Mouse (Mus musculus): Measurements from ENCODE around the gene Xpr1. TPM values are rescaled to one million over a fixed set of nuclear protein-coding genes. Genes with fewer than 3 reads are reported as not detected.

Gene Xpr1
- polyA plus RNA-seq, 2 experiments = 2.4 to 4.2 TPM

GRCm38 (mm10) chr1:155283808-155284207, 133.4 kb downstream of the Xpr1 start:
- Histone ChIP-seq H3K27me3 (ENCODE audit: control insufficient read depth, insufficient read depth, low read length) (no peaks in the 10 kb centered on the region), H3K4me2 (ENCODE audit: low read depth) (no peak overlapping the region), H3K4me1 (replicated peaks; ENCODE audit: control insufficient read depth in 2 of 2, insufficient read depth in 2 of 2, low read length in 1 of 2) (peaks cover 0 to 5% of the 10 kb centered on the region in 2 experiments; a peak in 2 of 4 replicates), H3K4me3 (ENCODE audit: insufficient read depth in 1 of 2, low read depth in 2 of 2, low read length in 2 of 2) (no peak overlapping the region), H3K36me3 (replicated peaks; ENCODE audit: control insufficient read depth, insufficient read depth, low read depth) (peaks cover 3% of the 10 kb centered on the region; the same call in 1 of the 2 replicates), H3K9ac (replicated peaks) (no peak overlapping the region), H3K9me3 (ENCODE audit: control insufficient read depth, low read length) (no peaks in the 10 kb centered on the region), H3K27ac (no peak overlapping the region)
- no peak for DNase-seq (ENCODE audit: low read depth in 3 of 3, low spot score in 3 of 3)
- TF ChIP-seq EP300 (IDR thresholded peaks at IDR 0.05; ENCODE audit: low read depth) (no peak), CTCF (IDR thresholded peaks at IDR 0.05; ENCODE audit: low read depth) (no peak)
- no peak for ATAC-seq (ENCODE audit: insufficient read depth)
- WGBS (ENCODE audit: insufficient replicate concordance) = 56% methylated on average over 7 of the region's 7 CpGs

GRCm38 (mm10) chr1:155281003-155281793, 136.0 kb downstream of the Xpr1 start:
- no peak overlapping the region for H3K4me2 ChIP-seq (ENCODE audit: low read depth)
- H3K4me1 ChIP-seq (replicated peaks; ENCODE audit: control insufficient read depth in 2 of 2, insufficient read depth in 2 of 2, low read length in 1 of 2) = peaks cover 6 to 17% of the 10 kb centered on the region in 2 experiments; a peak in 3 of 4 replicates
- H3K27ac ChIP-seq = no peak overlapping the region
- ATAC-seq (ENCODE audit: insufficient read depth) (peak; percentile 47; the same call in 1 of the 2 replicates), DNase-seq (ENCODE audit: low read depth in 3 of 3, low spot score in 3 of 3) (peak; percentile 43 to 50 (median 46))
- TF ChIP-seq CTCF (IDR thresholded peaks at IDR 0.05; ENCODE audit: low read depth) (peak; percentile 90), EP300 (IDR thresholded peaks at IDR 0.05; ENCODE audit: low read depth) (no peak)
- WGBS (ENCODE audit: insufficient replicate concordance) = 60% methylated on average over 18 of the region's 18 CpGs
- peaks cover 3% of the 10 kb centered on the region; the same call in 1 of the 2 replicates for H3K36me3 ChIP-seq (replicated peaks; ENCODE audit: control insufficient read depth, insufficient read depth, low read depth)
- H3K4me3 ChIP-seq (ENCODE audit: insufficient read depth in 1 of 2, low read depth in 2 of 2, low read length in 2 of 2) = no peak overlapping the region
- no peak overlapping the region for H3K9ac ChIP-seq (replicated peaks)
- no peaks in the 10 kb centered on the region for H3K27me3 ChIP-seq (ENCODE audit: control insufficient read depth, insufficient read depth, low read length)
- no peaks in the 10 kb centered on the region for H3K9me3 ChIP-seq (ENCODE audit: control insufficient read depth, low read length)

GRCm38 (mm10) chr1:155280306-155280705, 136.9 kb downstream of the Xpr1 start:
- no peak for ATAC-seq (ENCODE audit: insufficient read depth)
- H3K9me3 ChIP-seq (ENCODE audit: control insufficient read depth, low read length) = no peaks in the 10 kb centered on the region
- TF ChIP-seq CTCF (IDR thresholded peaks at IDR 0.05; ENCODE audit: low read depth) = no peak
- no peak for TF ChIP-seq EP300 (IDR thresholded peaks at IDR 0.05; ENCODE audit: low read depth)
- no peak overlapping the region for H3K4me2 ChIP-seq (ENCODE audit: low read depth)
- DNase-seq (ENCODE audit: low read depth in 3 of 3, low spot score in 3 of 3) = no peak
- no peak overlapping the region for H3K4me3 ChIP-seq (ENCODE audit: insufficient read depth in 1 of 2, low read depth in 2 of 2, low read length in 2 of 2)
- peaks cover 8 to 18% of the 10 kb centered on the region in 2 experiments; a peak in 3 of 4 replicates for H3K4me1 ChIP-seq (replicated peaks; ENCODE audit: control insufficient read depth in 2 of 2, insufficient read depth in 2 of 2, low read length in 1 of 2)
- no peaks in the 10 kb centered on the region for H3K27me3 ChIP-seq (ENCODE audit: control insufficient read depth, insufficient read depth, low read length)
- peaks cover 3% of the 10 kb centered on the region; the same call in 1 of the 2 replicates for H3K36me3 ChIP-seq (replicated peaks; ENCODE audit: control insufficient read depth, insufficient read depth, low read depth)
- WGBS (ENCODE audit: insufficient replicate concordance) = 83% methylated on average over 10 of the region's 10 CpGs
- no peak overlapping the region for H3K9ac ChIP-seq (replicated peaks)
- no peak overlapping the region for H3K27ac ChIP-seq

- H3K27me3 ChIP-seq (ENCODE audit: control insufficient read depth, insufficient read depth, low read length) = no peaks in the 10 kb centered on the region
- H3K9me3 ChIP-seq (ENCODE audit: control insufficient read depth, low read length) = no peaks in the 10 kb centered on the region
- DNase-seq (ENCODE audit: low read depth in 3 of 3, low spot score in 3 of 3) (peak; percentile 28 to 38 (median 34)), ATAC-seq (ENCODE audit: insufficient read depth) (peak; percentile 68)
- H3K4me3 ChIP-seq (ENCODE audit: insufficient read depth in 1 of 2, low read depth in 2 of 2, low read length in 2 of 2) = no peak overlapping the region
- peaks cover 8 to 18% of the 10 kb centered on the region in 2 experiments; a peak in 3 of 4 replicates for H3K4me1 ChIP-seq (replicated peaks; ENCODE audit: control insufficient read depth in 2 of 2, insufficient read depth in 2 of 2, low read length in 1 of 2)
- H3K4me2 ChIP-seq (ENCODE audit: low read depth) = peak overlapping the region; percentile 49
- 28% methylated on average over 13 of the region's 13 CpGs for WGBS (ENCODE audit: insufficient replicate concordance)
- 0 out of 2 replicates have a peak overlapping the region, but pooled peaks have one; percentile 14 for H3K27ac ChIP-seq
- no peaks in the 10 kb centered on the region for H3K36me3 ChIP-seq (replicated peaks; ENCODE audit: control insufficient read depth, insufficient read depth, low read depth)
- TF ChIP-seq CTCF (IDR thresholded peaks at IDR 0.05; ENCODE audit: low read depth) (no peak), EP300 (IDR thresholded peaks at IDR 0.05; ENCODE audit: low read depth) (no peak)
- no peak overlapping the region; the same call in 1 of the 2 replicates for H3K9ac ChIP-seq (replicated peaks)
Measured at GRCm38 (mm10) chr1:155276381-155277033, 140.7 kb downstream of the Xpr1 start.

- no peak overlapping the region for H3K27ac ChIP-seq
- no peak for ATAC-seq (ENCODE audit: insufficient read depth)
- H3K9ac ChIP-seq (replicated peaks) = no peak overlapping the region
- H3K27me3 ChIP-seq (ENCODE audit: control insufficient read depth, insufficient read depth, low read length) = no peaks in the 10 kb centered on the region
- no peak overlapping the region for H3K4me3 ChIP-seq (ENCODE audit: insufficient read depth in 1 of 2, low read depth in 2 of 2, low read length in 2 of 2)
- WGBS (ENCODE audit: insufficient replicate concordance) = 79% methylated on average over 4 of the region's 4 CpGs
- no peak for DNase-seq (ENCODE audit: low read depth in 3 of 3, low spot score in 3 of 3)
- peaks cover 8 to 18% of the 10 kb centered on the region in 2 experiments; a peak in 3 of 4 replicates for H3K4me1 ChIP-seq (replicated peaks; ENCODE audit: control insufficient read depth in 2 of 2, insufficient read depth in 2 of 2, low read length in 1 of 2)
- H3K9me3 ChIP-seq (ENCODE audit: control insufficient read depth, low read length) = no peaks in the 10 kb centered on the region
- no peaks in the 10 kb centered on the region for H3K36me3 ChIP-seq (replicated peaks; ENCODE audit: control insufficient read depth, insufficient read depth, low read depth)
- TF ChIP-seq EP300 (IDR thresholded peaks at IDR 0.05; ENCODE audit: low read depth) (no peak), CTCF (IDR thresholded peaks at IDR 0.05; ENCODE audit: low read depth) (no peak)
- H3K4me2 ChIP-seq (ENCODE audit: low read depth) = no peak overlapping the region
Measured at GRCm38 (mm10) chr1:155275793-155276192, 141.4 kb downstream of the Xpr1 start.

Measured in liver, embryonic 14.5 days (tissue).